Mouse (Mus musculus): Measurements from ENCODE around the gene Cyp2f2. TPM values are rescaled to one million over a fixed set of nuclear protein-coding genes. Genes with fewer than 3 reads are reported as not detected.

The Cyp2f2 gene
- polyA plus RNA-seq, 1 experiment from 2014 or later, result not detected

Small RNAs within 50 kb of the gene (microRNA-seq; reads per million reads assigned to microRNA genes)
- gene Mir3101, result not detected

Other genes with a start within 250 kb of the Cyp2f2 start
- gene Cyp2a22, start 180.5 kb upstream of the Cyp2f2 start, polyA plus RNA-seq (2015; fragmentation: Nextera tagmentation; extraction: Ambion mirVana), result 0.08 TPM in 1 of 2 replicates, not detected in the other
- gene Cyp2a12, start 90.8 kb upstream of the Cyp2f2 start, polyA plus RNA-seq (2015; fragmentation: Nextera tagmentation; extraction: Ambion mirVana), result 0.12 TPM in 1 of 2 replicates, not detected in the other
- gene Cyp2t4, start 33.8 kb downstream of the Cyp2f2 start, polyA plus RNA-seq (2015; fragmentation: Nextera tagmentation; extraction: Ambion mirVana), result 0.10 TPM in 1 of 2 replicates, not detected in the other
- gene Egln2, start 46.9 kb downstream of the Cyp2f2 start, polyA plus RNA-seq (2015; fragmentation: Nextera tagmentation; extraction: Ambion mirVana), result 65.4 and 74.9 TPM in 2 replicates
- gene Rab4b, start 59.0 kb downstream of the Cyp2f2 start, polyA plus RNA-seq (2015; fragmentation: Nextera tagmentation; extraction: Ambion mirVana), result 60.1 and 66.8 TPM in 2 replicates
- 1.3 TPM in 1 of 2 replicates, not detected in the other for gene Gm21983, start 61.2 kb downstream of the Cyp2f2 start, polyA plus RNA-seq (2015; fragmentation: Nextera tagmentation; extraction: Ambion mirVana)
- 18.3 and 20.3 TPM in 2 replicates for gene Mia, start 61.2 kb downstream of the Cyp2f2 start, polyA plus RNA-seq (2015; fragmentation: Nextera tagmentation; extraction: Ambion mirVana)
- gene BC024978, start 75.9 kb downstream of the Cyp2f2 start, polyA plus RNA-seq (2015; fragmentation: Nextera tagmentation; extraction: Ambion mirVana), result 3.9 and 4.2 TPM in 2 replicates
- 264 and 278 TPM in 2 replicates for gene Snrpa, start 76.4 kb downstream of the Cyp2f2 start, polyA plus RNA-seq (2015; fragmentation: Nextera tagmentation; extraction: Ambion mirVana)
- gene Itpkc, start 108.8 kb downstream of the Cyp2f2 start, polyA plus RNA-seq (2015; fragmentation: Nextera tagmentation; extraction: Ambion mirVana), result 4.4 and 5.2 TPM in 2 replicates
- gene Coq8b, start 113.1 kb downstream of the Cyp2f2 start, polyA plus RNA-seq (2015; fragmentation: Nextera tagmentation; extraction: Ambion mirVana), result 20.9 and 23.1 TPM in 2 replicates
- 15.3 and 18.5 TPM in 2 replicates for gene Numbl, start 138.5 kb downstream of the Cyp2f2 start, polyA plus RNA-seq (2015; fragmentation: Nextera tagmentation; extraction: Ambion mirVana)
- 31.0 and 41.7 TPM in 2 replicates for gene Ltbp4, start 217.8 kb downstream of the Cyp2f2 start, polyA plus RNA-seq (2015; fragmentation: Nextera tagmentation; extraction: Ambion mirVana)
- gene Shkbp1, start 236.1 kb downstream of the Cyp2f2 start, polyA plus RNA-seq (2015; fragmentation: Nextera tagmentation; extraction: Ambion mirVana), result 43.6 and 53.1 TPM in 2 replicates
- gene Gm20479, start 237.5 kb downstream of the Cyp2f2 start, polyA plus RNA-seq (2015; fragmentation: Nextera tagmentation; extraction: Ambion mirVana), result 1.9 TPM in 1 of 2 replicates, not detected in the other